In genomic region chr5:143696323-143696722, GRCm38 (mm10) we compare ENCODE assay signal across 10 mouse cellular contexts. TPM values are rescaled to one million over a fixed set of nuclear protein-coding genes. Genes with fewer than 3 reads are reported as not detected.
DNase-seq lines count a peak whose midpoint lies in the region; ATAC-seq lines count a peak whose summit lies in the region.
"Had no signal": no experiment of that assay in that cellular context is flagged by ENCODE, and none has a peak within 500 bp of the region (broad histone marks: within the 10 kb centered on the region; RNA-seq: fewer than 3 reads in every experiment).

No protein-coding gene starts in this region.

- H3K4me2 ChIP-seq in hindbrain, embryonic 15.5 days, result no peak overlapping the region
- H3K4me2 ChIP-seq in hindbrain, embryonic 13.5 days, result no peak overlapping the region
- H3K4me2 ChIP-seq: limb, embryonic 12.5 days had no signal

- 68% methylated on average over 3 of the region's 3 CpGs for WGBS in hindbrain, embryonic 15.5 days
- WGBS in hindbrain, embryonic 10.5 days, result 74% methylated on average over 3 of the region's 3 CpGs
- 70% methylated on average over 3 of the region's 3 CpGs for WGBS in hindbrain, embryonic 13.5 days

- no peak overlapping the region for H3K9ac ChIP-seq in hindbrain, embryonic 15.5 days
- H3K9ac ChIP-seq in hindbrain, embryonic 13.5 days, result no peak overlapping the region
- H3K9ac ChIP-seq: limb, embryonic 12.5 days had no signal

- H3K9me3 ChIP-seq in hindbrain, embryonic 15.5 days, result no peaks in the 10 kb centered on the region
- no peaks in the 10 kb centered on the region for H3K9me3 ChIP-seq in hindbrain, embryonic 10.5 days
- no peaks in the 10 kb centered on the region for H3K9me3 ChIP-seq in hindbrain, embryonic 13.5 days
- H3K9me3 ChIP-seq: limb, embryonic 12.5 days had no signal

- no peaks in the 10 kb centered on the region for H3K4me1 ChIP-seq in hindbrain, embryonic 15.5 days (replicated peaks)
- H3K4me1 ChIP-seq in hindbrain, embryonic 10.5 days (replicated peaks), result 0 out of 2 replicates have a peak, but pooled peaks cover 6% of the 10 kb centered on the region
- H3K4me1 ChIP-seq in hindbrain, embryonic 13.5 days (replicated peaks), result no peaks in the 10 kb centered on the region
- H3K4me1 ChIP-seq: limb, embryonic 12.5 days had no signal

- H3K27me3 ChIP-seq in hindbrain, embryonic 15.5 days, result no peaks in the 10 kb centered on the region
- no peaks in the 10 kb centered on the region for H3K27me3 ChIP-seq in hindbrain, embryonic 10.5 days (ENCODE audit: insufficient read depth, poor library complexity, severe bottlenecking)
- no peaks in the 10 kb centered on the region for H3K27me3 ChIP-seq in hindbrain, embryonic 13.5 days
- H3K27me3 ChIP-seq: limb, embryonic 12.5 days had no signal

- H3K36me3 ChIP-seq in hindbrain, embryonic 15.5 days, result peaks cover 26% of the 10 kb centered on the region; the same call in 1 of the 2 replicates
- peaks cover 54% of the 10 kb centered on the region for H3K36me3 ChIP-seq in hindbrain, embryonic 10.5 days
- peaks cover 59% of the 10 kb centered on the region for H3K36me3 ChIP-seq in hindbrain, embryonic 13.5 days

- DNase-seq in hindbrain, embryonic 10.5 days (ENCODE audit: low spot score), result no peak
- peak; percentile 6 for DNase-seq in embryo, embryonic 9.5 days (ENCODE audit: extremely low spot score)
- DNase-seq in lung, postnatal 10 days, result peak; percentile 61
- DNase-seq in layer of hippocampus, adult 9-11 months, result no peak
- no peak for DNase-seq in adrenal gland, postnatal 4 days (ENCODE audit: low spot score in 2 of 2)

- ATAC-seq in hindbrain, embryonic 15.5 days (ENCODE audit: low FRiP score, low read depth), result 0 out of 2 replicates have a peak, but pooled peaks have one; percentile 45
- peak; percentile 71 for ATAC-seq in CD4-positive, CD25-positive, alpha-beta regulatory T cell, adult 4 months
- no peak for ATAC-seq in hindbrain, embryonic 13.5 days (ENCODE audit: low FRiP score)

- no peak overlapping the region for H3K4me3 ChIP-seq in hindbrain, embryonic 15.5 days
- H3K4me3 ChIP-seq in hindbrain, embryonic 10.5 days, result no peak overlapping the region
- H3K4me3 ChIP-seq in hindbrain, embryonic 13.5 days, result no peak overlapping the region
- H3K4me3 ChIP-seq: erythroblast, embryonic 14.5 days; limb, embryonic 12.5 days had no signal

- H3K27ac ChIP-seq in hindbrain, embryonic 15.5 days (replicated peaks), result no peak overlapping the region
- no peak overlapping the region for H3K27ac ChIP-seq in hindbrain, embryonic 10.5 days
- no peak overlapping the region for H3K27ac ChIP-seq in hindbrain, embryonic 13.5 days
- H3K27ac ChIP-seq: limb, embryonic 12.5 days had no signal

RNA-seq across cellular contexts. Expression of gene Usp42, which starts 35.8 kb away (rescaled TPM):
- polyA plus RNA-seq in hindbrain, embryonic 15.5 days (2015; fragmentation: Nextera tagmentation; extraction: Ambion mirVana), result 27.3 and 28.1 TPM in 2 replicates
- 27.0 and 28.4 TPM in 2 replicates for polyA plus RNA-seq in hindbrain, embryonic 10.5 days (2016; fragmentation: Nextera tagmentation; extraction: Ambion mirVana)
- polyA plus RNA-seq in CD4-positive, CD25-positive, alpha-beta regulatory T cell, adult 4 months (2017; shearing (Covaris generic)), result 10 to 100 TPM; 10.6 to 10.7 TPM
- total RNA-seq in adrenal gland, postnatal 4 days (2021), result 10 to 100 TPM; 21.2 to 22.3 TPM
- polyA plus RNA-seq in hindbrain, embryonic 13.5 days (2015; fragmentation: Nextera tagmentation; extraction: Ambion mirVana), result 28.6 and 29.3 TPM in 2 replicates

Comparison
In these comparisons a context has a peak if more than half of its experiments do, and no peak if none do; other contexts are left out.
1. DNase-seq: peak in embryo, embryonic 9.5 days (single experiment) and lung, postnatal 10 days (single experiment); none in hindbrain, embryonic 10.5 days (single experiment), layer of hippocampus, adult 9-11 months (single experiment) and adrenal gland, postnatal 4 days (0 of 2).